Mouse (Mus musculus) kidney, postnatal 4 days (tissue): ENCODE results near the gene Rmi2.

Experiments
- DNase-seq, 2 experiments: peaks; one replicate each; pipeline ENCODE4 v3.0.0; 2021; ENCODE audit warnings: mixed read lengths in 2 of 2

Rmi2 gene

DNA sequence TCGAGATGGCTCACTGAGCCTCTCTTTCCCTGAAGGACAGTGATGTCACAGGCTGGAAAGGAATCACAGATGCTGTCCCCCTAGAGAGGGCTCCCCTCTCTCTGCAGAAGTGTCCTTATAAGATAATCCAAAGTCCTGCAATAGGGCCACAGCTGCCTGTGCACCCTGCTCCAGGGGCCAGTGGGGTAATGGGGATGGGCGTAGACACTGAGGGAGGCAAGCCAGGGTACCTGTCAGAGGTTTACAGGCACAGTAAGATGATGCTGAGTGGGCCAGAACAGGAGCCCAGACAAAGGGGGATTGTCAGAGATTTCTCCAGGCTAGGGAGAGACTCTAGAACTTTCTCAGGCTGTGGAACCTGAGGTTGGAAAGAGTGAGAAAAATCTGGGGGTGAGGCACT, 32.6 kb downstream of the Rmi2 start:
- DNase-seq: no peak

DNA sequence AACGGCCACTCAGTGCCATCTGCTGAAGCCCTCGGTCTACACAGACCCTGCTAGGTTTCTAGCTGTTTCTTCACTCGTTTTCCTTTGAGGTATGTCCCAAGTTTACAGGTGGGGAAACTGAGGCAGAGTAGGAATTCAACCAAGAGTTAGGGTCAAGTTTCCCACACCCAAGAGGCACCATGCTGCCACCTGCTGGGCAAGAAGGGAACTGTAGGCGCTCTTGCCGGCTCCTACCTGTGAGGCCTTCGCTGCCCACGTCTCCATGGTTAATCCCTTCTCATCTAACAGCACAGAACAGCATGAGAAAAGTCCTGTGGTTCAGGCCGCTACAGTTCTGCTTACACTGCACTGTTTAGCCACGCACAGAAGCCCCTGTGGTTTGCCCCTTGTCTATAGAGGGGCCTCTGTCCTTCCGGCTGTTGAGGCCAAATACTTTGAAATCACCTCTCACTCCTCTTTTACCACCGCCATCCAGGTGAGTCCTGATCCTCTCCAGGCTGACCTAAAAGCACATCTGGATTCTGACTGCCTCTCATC, 33.1 kb downstream of the Rmi2 start:
- DNase-seq: peak; percentile 79 to 81

DNA sequence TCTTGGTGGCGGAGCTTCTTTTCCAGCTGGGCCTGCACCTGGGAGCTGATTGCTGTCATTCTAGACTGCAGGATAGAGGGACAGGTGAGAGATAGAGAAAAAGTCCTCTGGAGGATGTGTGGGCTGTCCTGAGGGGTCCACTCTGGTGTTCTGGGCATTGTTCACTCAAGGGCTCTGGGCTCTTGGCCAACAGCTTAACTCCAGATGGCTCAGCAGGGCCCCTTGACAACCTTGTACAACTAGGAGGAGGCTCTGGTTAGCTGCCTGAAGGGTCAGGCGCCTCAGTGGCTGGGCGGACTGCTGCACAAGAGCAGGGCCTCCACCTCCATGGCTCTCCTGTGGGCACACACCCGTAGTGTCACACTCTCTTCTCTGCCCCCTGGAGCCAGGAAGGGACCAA, 36.1 kb downstream of the Rmi2 start:
- no peak for DNase-seq

DNA sequence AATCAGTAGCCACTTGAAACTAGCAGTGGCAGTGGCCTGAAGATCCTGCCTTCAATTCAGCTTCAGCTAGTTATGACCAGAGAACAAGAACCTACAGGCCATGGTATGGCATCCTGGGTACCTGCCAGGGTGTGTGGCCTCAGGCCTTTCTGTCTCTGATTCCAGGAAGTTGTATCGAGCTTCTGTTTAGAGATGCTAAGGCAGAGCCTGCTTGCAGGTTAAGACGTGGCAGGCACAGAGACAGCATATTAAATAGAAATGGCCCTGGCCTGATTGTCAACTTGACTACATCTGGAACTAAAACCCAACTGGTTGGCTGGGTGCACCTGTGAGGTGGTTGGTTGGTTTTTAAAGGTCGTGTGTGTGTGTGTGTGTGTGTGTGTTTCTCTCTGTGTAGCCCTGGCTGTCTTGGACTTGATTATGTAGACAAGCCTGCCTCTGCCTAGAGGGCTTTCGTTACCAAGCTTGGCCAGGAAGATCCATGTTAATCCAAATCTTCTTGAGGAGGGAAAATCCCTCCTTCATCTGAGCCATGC, 38.0 kb downstream of the Rmi2 start:
- no peak for DNase-seq

DNA sequence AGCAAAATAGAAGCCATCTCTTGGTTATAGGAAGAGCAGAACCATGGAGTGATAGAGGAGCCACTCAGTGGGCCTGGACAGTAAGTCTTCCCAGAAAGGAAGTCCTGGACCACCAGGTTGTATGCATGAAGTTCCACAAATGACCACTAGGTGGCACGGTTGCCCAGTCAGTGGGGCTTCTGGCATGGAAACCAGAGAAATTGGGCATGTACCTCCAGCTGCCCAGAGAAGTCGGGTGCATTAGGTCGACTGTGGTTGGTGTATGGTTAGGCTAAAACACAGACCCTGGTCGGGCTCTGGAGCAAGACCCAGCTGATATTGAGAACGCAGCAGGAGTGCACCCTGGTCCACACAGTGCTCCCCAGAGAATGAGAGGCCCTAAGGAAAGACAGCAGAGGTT, 38.8 kb downstream of the Rmi2 start:
- DNase-seq: peak; percentile 91 to 92

DNA sequence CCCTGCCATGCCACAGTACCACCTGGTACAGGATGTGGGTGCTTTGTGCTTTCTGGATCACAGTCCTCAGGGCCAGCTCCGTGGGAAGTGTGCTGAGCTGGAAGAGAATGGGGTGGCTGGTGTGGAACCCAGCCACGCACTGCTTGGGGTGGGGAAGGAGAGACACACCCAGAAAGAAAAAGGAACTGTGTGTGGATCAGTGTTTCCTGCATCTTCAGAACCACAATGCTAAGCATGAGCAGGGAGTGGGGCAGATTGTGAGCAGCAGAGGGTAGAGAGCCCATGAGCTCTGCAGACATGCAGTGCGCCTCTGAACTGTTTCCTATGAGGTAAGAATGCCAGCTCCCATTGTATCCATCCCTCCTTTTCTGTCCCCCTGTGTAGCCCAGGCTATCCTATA, 43.4 kb downstream of the Rmi2 start:
- DNase-seq: no peak

DNA sequence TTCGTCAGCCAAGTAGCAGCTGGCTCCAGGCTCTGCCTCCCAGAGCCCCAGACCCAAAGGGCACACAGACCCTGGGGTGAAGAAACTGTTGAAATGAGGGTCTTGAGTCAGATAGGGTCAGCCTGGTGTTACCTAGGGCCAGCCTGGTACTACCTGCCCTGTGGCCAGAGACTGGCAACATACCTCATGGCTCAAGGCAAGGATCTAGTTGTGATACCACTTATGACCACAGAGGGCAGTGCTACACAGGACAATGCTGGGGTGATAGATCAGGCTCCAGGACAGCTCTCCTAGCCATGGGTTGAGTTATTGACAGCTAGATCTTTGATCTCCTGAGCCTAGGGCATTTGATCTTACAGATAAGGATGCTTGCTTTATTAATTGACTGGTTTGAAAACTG, 44.6 kb downstream of the Rmi2 start:
- DNase-seq: peak; percentile 69 to 76

DNA sequence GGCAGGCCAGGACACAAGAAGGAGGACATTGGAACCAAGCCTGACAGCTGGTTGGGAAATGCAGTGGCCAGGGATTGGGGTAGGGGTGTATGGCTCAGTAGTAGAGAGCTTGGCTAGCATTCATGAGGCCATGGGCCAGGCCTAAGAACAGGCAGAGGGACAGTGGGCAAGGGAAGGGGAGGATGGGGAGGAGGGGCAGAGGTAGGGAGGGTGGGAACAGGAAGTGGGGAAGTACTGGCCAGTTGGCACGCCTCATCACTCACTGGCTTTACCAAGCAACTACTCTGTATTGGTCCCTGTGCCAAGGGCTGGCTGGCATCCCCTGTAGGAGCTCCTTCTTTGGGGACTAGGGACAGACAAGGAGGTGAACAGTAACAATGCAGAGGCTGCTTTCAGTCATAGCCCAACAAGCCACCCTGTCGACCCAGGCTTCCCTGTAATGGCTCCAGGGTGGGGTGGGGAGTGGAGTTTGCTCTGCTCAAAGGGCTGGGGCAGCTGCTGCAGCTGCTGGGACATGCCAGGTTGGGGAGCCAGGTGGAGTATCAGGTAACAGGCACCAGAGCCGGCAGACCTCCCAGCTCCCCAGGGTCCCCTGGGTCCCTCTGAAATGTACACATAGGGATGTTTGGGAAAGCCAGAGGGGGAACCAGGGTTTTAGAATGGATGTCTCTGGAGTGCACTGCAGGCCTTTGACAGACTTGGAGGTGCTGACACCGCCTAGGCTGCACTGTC, 46.5 kb downstream of the Rmi2 start:
- DNase-seq: no peak

DNA sequence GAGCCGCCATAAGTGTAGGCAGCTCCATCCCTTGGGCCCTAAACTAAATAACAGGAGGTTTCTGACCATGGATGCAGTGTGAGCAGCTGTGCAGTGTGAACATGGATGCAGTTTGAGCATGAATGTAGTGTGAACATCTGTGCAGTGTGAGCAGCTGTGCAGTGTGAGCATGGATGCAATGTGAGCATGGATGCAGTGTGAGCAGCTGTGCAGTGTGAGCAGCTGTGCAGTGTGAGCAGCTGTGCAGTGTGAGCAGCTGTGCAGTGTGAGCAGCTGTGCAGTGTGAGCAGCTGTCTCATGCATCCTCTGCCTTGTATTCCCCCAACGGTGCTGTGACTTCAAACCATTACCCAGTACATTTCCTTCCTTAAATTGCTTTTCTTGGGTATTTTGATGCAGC, 52.6 kb downstream of the Rmi2 start:
- DNase-seq: no peak

DNA sequence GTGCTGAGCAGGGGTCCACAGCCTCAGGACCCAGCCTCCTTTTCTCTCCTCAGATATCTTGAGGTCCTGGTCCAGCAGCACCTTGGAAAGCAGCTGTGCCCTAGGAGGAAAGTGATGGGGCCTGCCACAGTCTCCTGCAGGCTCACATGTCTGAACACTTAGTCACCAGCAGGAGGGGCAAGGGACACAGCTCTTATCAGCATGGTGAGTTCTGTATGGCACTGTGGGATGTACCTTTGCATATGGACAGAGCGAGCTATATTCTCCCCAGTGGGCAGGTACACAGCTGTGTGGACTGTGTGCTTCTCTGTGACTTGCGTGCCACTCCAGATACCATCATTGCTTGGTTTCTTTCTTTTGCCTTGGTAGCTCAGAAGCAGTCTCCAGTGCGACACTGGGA, 55.5 kb downstream of the Rmi2 start:
- peak in 1 of 2 experiments; percentile 33 for DNase-seq

DNA sequence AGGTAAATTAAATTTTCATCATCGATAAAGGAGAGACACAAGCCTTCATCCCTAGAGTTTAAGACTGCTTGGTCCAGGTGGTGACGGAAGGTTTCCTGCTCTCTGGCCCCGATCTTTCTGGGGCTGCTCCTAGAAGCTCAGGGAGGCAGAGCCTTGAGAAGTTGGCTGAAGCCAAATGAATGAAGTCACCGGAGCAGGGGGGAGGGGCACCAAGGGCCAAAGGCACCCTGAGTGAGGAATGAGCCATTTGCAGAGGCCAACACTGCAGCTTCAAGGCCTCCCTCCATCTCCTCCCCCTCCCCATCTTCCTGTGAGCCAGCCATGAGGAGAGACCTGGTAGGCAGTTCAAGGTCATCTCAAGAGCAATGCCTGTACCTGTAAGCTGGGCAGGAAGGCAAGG, 58.3 kb downstream of the Rmi2 start:
- DNase-seq: peak in 1 of 2 experiments; percentile 42

DNA sequence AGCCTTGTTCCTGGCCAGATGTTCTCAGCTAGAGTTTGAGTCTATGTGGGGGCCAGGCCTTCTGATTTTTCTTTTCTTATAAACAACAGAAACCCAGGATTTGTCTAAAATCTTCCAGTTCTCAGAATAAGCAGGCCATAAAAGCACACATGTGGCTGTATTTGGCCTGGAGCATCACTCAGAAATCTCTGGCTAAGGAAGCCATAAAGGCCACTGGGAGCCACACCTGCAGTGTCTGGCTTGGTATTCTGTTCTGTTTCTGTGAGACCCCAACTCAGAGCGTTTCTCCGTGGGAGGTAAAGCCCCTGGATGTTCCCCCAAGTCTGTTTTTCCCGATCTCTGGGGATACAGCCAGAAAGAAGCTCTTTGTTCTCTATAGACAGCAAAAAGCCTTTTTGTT, 61.0 kb downstream of the Rmi2 start:
- DNase-seq: no peak

DNA sequence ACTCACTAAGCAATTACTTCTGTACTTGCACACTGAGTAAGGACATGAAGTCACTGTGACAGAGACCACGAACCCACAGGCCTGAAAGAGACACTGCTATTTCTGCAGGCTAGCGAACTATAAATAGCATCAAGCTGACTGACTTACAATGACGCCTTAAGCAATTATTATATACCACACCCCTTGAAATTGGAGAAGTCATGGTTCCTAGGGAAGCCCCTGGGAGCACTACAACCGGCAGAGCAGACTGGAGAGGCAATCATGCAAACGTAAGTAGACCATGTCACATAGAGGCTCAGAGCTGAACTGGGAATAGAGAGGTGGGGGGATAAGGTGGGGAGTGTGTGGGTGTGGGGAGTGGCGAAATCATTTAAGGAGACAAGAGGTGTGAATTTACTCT, 62.5 kb downstream of the Rmi2 start:
- DNase-seq: no peak

DNA sequence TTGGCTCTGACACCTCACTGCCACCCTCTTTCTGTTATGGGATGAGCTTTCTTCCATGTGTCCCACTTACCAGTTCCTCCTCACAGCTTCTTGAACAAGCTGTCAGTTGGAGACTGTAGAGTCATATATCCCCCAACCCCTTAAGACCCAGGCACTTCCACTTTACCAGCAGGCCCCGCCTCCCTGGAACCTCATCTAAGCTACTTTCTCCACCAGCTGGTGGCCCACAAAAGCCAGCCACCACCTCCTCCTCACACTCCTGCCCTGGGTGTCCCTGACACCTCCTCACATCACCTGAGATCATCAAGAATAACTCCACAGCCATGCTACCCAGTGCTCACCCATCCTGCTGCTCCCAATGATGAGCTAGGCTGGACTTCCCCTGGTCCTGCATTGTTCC, 65.9 kb downstream of the Rmi2 start:
- no peak for DNase-seq

DNA sequence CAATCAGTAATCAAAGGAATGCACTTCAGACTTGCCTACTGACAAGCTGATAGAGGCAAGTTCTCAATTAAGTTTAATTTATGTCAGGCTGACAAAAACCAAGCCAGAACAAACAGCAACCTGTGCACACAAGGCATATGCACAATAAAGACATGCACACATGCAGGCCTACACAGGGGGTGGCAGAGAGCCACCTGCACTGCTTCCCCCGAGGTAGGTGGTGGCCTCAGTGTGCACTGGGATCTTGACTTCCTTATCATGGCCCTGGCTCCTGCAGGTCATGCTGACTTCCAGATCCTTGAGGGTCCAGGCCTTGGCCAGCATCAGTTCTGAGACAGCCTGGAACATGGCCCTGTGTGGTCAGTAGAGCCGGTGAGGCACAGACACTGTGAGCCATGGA, 67.1 kb downstream of the Rmi2 start:
- DNase-seq: no peak

DNA sequence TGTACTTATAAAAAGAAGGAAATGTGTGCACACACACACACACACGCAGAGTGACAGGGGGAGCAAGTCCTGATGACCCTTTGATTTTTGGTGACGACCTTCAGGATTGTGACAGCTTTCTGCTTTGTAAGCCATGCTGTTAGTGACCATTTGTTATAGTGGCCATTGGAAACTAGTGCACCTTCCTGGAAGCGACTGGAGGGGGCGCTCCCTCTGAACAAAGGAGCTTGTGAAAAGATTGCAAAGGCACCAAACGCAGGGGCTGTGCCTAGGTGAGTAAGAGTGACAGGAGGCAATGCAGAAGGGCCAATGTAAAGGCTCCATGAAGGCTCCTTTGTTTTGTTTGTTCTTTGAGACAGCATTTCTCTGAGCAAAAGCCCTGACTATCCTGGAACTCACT, 68.0 kb downstream of the Rmi2 start:
- no peak for DNase-seq

DNA sequence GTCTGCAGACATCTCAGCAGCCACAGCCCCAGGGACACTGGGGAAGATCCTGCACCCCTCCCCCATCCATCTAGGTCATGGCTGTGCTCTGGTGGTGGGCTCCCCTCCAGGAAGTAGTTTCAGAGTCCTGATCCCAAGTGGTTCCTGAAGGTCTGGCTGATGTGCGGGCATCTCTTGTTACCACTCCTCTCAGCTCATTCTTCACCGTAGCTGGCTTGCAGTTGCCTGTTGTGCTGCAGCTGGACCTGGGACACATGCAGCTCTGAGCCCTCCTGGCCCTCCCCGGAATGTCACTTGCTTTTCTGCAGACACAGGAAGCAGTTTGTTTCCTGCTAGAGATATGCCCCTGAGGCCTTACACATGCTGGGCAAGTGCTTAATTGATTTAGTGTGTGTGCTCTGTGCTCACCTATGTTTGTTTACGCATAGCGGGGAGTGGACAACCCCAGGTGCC, 70.8 kb downstream of the Rmi2 start:
- peak in 1 of 2 experiments; percentile 18 for DNase-seq

DNA sequence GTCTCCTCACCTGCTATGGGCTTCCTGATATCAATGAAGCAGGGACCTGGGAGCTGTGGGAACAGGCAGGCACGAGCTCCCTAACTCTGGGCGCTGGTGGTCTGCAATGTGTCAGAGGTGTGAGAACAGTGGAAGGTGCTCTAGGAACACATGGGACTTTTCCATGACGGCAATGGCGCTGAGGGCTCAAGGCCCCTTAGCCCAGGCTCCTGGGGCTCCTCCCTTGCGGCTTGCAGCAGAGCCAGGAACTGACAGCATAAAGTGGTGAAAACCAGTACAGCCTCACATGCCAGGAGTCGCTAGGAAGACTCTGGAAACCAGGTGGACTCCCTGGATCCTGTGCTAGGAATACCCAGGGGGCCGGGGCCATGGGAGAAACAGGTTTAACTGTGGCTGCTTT, 75.7 kb downstream of the Rmi2 start:
- no peak for DNase-seq

DNA sequence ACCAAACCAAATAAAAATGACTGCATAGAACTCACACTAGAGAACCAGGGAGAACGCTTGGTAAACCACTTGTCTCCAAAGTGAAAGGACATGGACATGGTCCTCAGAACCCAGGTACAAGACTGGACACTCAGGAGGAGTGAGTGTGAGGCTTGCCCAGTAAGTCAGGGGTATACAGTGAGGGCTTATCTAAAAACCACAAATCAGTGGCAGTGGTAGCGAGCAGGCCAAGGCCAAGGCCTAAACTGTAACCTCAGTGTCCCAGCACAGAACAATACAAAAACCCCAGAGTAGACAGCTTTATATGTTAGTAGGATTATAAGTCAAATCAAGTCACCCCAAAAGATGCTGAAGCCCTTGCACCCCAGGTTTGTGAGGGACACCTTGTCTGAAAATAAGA, 76.2 kb downstream of the Rmi2 start:
- no peak for DNase-seq

DNA sequence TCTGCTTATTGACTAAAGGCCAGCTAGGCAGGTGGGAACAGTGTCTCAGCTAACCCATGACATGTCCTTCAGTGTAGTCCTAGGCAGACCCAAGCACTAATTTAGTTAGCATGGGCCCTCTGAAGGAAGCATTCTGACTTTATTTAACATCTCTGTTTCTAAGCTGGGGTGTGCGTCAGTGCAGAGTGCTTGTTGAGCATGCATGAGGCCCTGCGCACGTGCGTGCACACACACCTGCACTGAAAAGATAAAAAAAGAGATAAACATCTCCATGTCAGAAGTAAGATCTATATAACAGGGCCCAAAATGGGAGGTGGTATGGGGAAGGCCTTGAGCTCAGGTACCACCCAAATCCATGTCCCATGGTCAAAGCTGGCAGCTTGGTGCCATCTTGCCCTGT, 80.2 kb downstream of the Rmi2 start:
- no peak for DNase-seq

DNA sequence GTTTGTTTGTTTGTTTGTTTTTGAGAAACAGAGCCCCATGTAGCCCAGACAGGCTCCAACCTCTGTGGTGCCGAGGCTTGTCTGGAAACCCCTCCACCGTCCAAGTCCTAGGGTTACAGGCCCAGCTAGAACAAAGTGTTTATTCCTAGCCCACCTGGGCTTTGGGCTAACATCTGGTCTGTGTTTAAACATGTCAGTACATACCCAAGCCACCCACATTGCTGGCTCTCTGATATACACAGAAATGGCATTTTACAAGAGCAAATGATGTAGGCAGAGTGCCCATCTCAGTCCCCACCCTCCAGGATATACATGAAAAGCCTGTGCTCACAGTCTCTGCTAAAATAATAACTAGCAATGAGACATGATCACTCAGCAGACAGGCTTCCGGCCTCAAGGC, 81.4 kb downstream of the Rmi2 start:
- no peak for DNase-seq

DNA sequence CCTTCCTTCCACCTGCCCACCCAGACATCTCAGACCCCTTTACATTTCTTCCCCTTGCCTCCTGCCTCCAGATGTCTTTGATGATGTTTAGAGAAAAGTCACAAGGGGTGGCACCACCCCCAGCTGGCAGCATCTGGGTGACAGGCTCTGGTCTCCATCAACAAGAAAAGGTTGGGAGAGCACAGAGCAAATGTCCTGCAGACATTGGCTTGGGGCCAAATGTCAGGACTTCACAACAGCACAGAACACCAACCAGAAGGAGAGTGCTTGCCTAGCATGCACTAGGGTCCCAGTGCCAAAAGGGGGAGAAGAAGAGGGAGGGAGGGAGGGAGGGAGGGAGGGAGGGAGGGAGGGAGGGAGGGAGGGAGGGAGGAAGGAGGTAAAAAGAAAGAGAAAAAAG, 85.0 kb downstream of the Rmi2 start:
- peak in 1 of 2 experiments; percentile 18 for DNase-seq

DNA sequence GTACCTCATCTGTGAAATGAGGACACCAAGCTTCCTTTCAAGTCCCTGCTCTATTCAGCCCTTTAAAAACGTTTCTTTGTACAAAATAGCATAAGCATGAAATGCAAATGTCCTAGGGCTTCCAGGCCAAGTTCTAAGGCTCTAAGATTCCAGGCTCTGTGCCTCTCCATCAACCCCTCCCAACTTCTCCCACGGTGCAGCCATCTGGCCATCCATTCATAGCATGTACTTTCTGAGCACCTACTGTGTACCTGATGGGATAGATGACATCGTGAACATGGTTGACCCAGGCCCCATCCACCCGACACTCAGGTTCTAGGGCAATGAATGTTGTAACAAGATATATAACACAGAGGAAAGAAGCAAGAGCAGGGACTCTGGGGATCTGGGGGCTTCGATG, 88.7 kb downstream of the Rmi2 start:
- no peak for DNase-seq

DNA sequence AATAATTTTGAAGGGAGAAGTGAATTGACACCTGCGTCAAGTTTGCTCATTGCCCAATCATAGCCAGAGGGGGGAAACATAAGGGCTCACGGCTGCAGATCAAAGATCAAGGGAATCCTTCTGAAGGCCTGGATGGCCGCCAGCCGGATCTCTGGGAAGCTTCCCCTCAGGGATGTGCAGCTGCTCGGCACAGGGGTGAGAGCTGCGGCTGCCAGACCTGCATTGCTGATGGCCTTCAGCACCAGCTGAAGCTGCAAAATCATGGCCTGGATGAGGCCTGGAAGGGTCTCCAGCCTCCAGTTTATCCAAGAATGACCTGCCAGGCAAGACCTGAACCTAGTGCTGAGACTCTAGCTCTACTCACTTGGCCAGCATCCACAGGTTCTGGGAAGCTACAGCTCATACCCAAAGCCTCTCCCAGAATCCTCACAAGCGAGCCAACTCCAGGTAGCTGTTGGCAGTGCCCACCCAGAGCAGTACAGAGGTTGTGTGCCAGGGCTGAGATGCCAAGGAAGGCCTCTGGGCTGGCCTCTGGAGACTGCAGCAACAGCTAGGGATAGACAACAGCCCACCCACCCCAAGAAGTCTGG, 90.8 kb downstream of the Rmi2 start:
- peak; percentile 56 to 61 for DNase-seq
